Mouse (Mus musculus) myocyte (in vitro differentiated cells): Measurements from ENCODE around the gene Ubac2.

Experiments used
- CEBPB ChIP-seq: IDR thresholded peaks from 2 replicates; pipeline ENCODE4 v1.6.1; 2011; ENCODE audit warnings: mild to moderate bottlenecking, moderate library complexity; ENCODE audit not compliant: poor library complexity, insufficient read depth, severe bottlenecking
- MYOG ChIP-seq, 3 experiments: IDR thresholded peaks; one replicate each; pipeline ENCODE4 v1.6.1; 2011; ENCODE audit warnings: control low read depth in 2 of 3, low read depth in 2 of 3, mild to moderate bottlenecking in 2 of 3; ENCODE audit not compliant: insufficient read length in 2 of 3, control insufficient read depth in 1 of 3, insufficient read depth in 1 of 3
- POLR2A ChIP-seq: IDR thresholded peaks from one replicate; pipeline ENCODE4 v1.6.1; 2011; ENCODE audit warnings: low read depth, mild to moderate bottlenecking, control low read depth, moderate library complexity; ENCODE audit not compliant: insufficient read length

- TF ChIP-seq POLR2A (no peak), CEBPB (no peak), MYOG (IDR thresholded peaks at IDR 0.05; ENCODE audit: control insufficient read depth in 1 of 3, insufficient read depth in 1 of 3, insufficient read length in 2 of 3, low read depth in 2 of 3) (no peak)
Measured at GRCm38 (mm10) chr14:121852531-121852930, 25.9 kb upstream of the Ubac2 start.
